Mouse (Mus musculus) ES-E14 (cell line): ENCODE measurements at regions not wholly inside any gene's neighbourhood (a gene's known extent, or its start where the extent isn't known, plus 50 kb on each side); places are given as distances from the start of the nearest gene placed in this dataset.

Experiments
- CHD2 ChIP-seq: IDR thresholded peaks from 2 replicates; pipeline ENCODE4 v1.6.1; 2014; ENCODE audit warnings: mild to moderate bottlenecking, low read depth, low read length, inconsistent platforms
- HCFC1 ChIP-seq: IDR thresholded peaks from 2 replicates; pipeline ENCODE4 v1.6.1; 2012; ENCODE audit warnings: low read length, inconsistent platforms, borderline replicate concordance; ENCODE audit not compliant: insufficient read depth

GRCm38 (mm10) chr14:98864001-98864400 lies 130.1 kb downstream of the Rpl36a-ps1 start:
- TF ChIP-seq CHD2 (no peak), HCFC1 (no peak)
